Comparison of ENCODE assay signal across 13 mouse cellular contexts in the genomic region with DNA sequence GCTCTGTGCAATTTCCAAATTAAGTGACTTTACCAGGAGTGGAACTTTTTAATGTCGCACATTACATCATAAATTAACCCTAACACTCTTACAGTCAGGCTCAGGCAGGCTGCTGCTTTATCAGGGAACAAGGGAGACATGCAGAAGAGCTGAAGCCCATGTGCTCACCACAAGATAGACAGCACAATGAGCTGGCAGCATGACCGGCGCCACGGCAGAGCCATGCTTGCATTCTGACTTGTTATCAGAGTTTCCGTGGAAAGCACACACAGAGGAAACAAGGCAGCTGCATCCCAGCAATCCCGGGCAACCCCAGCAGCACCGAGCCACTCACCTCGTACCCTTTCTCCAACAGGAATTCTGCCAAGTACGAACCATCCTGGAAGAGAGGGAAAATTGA.
DNase-seq lines count a peak whose midpoint lies in the region; ATAC-seq lines count a peak whose summit lies in the region.
"Had no signal": no experiment of that assay in that cellular context is flagged by ENCODE, and none has a peak within 500 bp of the region (broad histone marks: within the 10 kb centered on the region; RNA-seq: fewer than 3 reads in every experiment).

No protein-coding gene starts in this region.

- H3K27ac ChIP-seq in heart, embryonic 16.5 days (ENCODE audit: low read length) = no peak overlapping the region; the same call in 1 of the 2 replicates
- H3K27ac ChIP-seq in liver, embryonic 16.5 days (ENCODE audit: low read length) = no peak overlapping the region
- H3K27ac ChIP-seq: limb, embryonic 12.5 days; midbrain, embryonic 13.5 days had no signal

- H3K27me3 ChIP-seq in heart, embryonic 16.5 days (ENCODE audit: control insufficient read depth, insufficient read depth, low read length) = no peaks in the 10 kb centered on the region
- no peaks in the 10 kb centered on the region for H3K27me3 ChIP-seq in liver, embryonic 16.5 days (ENCODE audit: control insufficient read depth, insufficient read depth, low read depth, low read length)
- H3K27me3 ChIP-seq: midbrain, embryonic 13.5 days had no signal

- H3K36me3 ChIP-seq in heart, embryonic 16.5 days (ENCODE audit: control insufficient read depth, insufficient read depth) = no peaks in the 10 kb centered on the region
- no peaks in the 10 kb centered on the region for H3K36me3 ChIP-seq in liver, embryonic 16.5 days (ENCODE audit: control insufficient read depth, insufficient read depth)
- H3K36me3 ChIP-seq: limb, embryonic 12.5 days; midbrain, embryonic 13.5 days had no signal

- H3K9ac ChIP-seq in heart, embryonic 16.5 days (ENCODE audit: low read length) = peak overlapping the region; percentile 12; the same call in 1 of the 2 replicates
- no peak overlapping the region for H3K9ac ChIP-seq in liver, embryonic 16.5 days (ENCODE audit: low read depth, low read length)
- H3K9ac ChIP-seq: limb, embryonic 12.5 days; midbrain, embryonic 13.5 days had no signal

- DNase-seq in adrenal gland, adult 2 months = peak; percentile 10
- no peak for DNase-seq in adrenal gland, adult 18-20 months (ENCODE audit: low spot score in 2 of 2)
- DNase-seq in frontal cortex, adult 2 months (ENCODE audit: extremely low spot score in 1 of 2, low spot score in 1 of 2) = no peak
- no peak for DNase-seq in retina, postnatal 1 day
- DNase-seq: cerebellum, postnatal 14 days; gastrocnemius, postnatal 25 days; thymus, postnatal 36 days had no signal

- no peaks in the 10 kb centered on the region for H3K9me3 ChIP-seq in heart, embryonic 16.5 days (replicated peaks; ENCODE audit: control insufficient read depth, low read length)
- H3K9me3 ChIP-seq in liver, embryonic 16.5 days (replicated peaks; ENCODE audit: control insufficient read depth, low read length) = no peaks in the 10 kb centered on the region
- H3K9me3 ChIP-seq: limb, embryonic 12.5 days; midbrain, embryonic 13.5 days had no signal

- ATAC-seq in common myeloid progenitor, adult 5-6 weeks (replicated peaks; ENCODE audit: low read depth, poor library complexity, severe bottlenecking) = peak; percentile 97
- peak; percentile 78 for ATAC-seq in heart, embryonic 16.5 days (replicated peaks; ENCODE audit: extremely low read depth, insufficient read depth, low FRiP score)
- ATAC-seq in liver, embryonic 16.5 days (ENCODE audit: low read depth) = peak; percentile 97
- ATAC-seq in granulocyte monocyte progenitor cell, adult 5-6 weeks (replicated peaks; ENCODE audit: poor library complexity, severe bottlenecking) = no peak
- ATAC-seq: midbrain, embryonic 13.5 days had no signal

- H3K4me1 ChIP-seq in heart, embryonic 16.5 days (ENCODE audit: control insufficient read depth, insufficient read depth, low read length) = peaks cover 9% of the 10 kb centered on the region
- H3K4me1 ChIP-seq in liver, embryonic 16.5 days (ENCODE audit: control insufficient read depth, low read depth, low read length) = peaks cover 10% of the 10 kb centered on the region
- H3K4me1 ChIP-seq: midbrain, embryonic 13.5 days had no signal

- peak overlapping the region; percentile 59 for H3K4me2 ChIP-seq in heart, embryonic 16.5 days (ENCODE audit: low read depth, low read length)
- H3K4me2 ChIP-seq in liver, embryonic 16.5 days (ENCODE audit: low read depth, low read length) = peak overlapping the region; percentile 35; the same call in 1 of the 2 replicates
- H3K4me2 ChIP-seq: limb, embryonic 12.5 days; midbrain, embryonic 13.5 days had no signal

- WGBS in heart, embryonic 16.5 days = 23% methylated on average over 9 of the region's 9 CpGs
- WGBS in liver, embryonic 16.5 days (ENCODE audit: insufficient replicate concordance) = 21% methylated on average over 9 of the region's 9 CpGs

- H3K4me3 ChIP-seq in heart, embryonic 16.5 days (ENCODE audit: low read length) = peak overlapping the region; percentile 26
- H3K4me3 ChIP-seq in liver, embryonic 16.5 days (ENCODE audit: low read depth, low read length) = no peak overlapping the region
- H3K4me3 ChIP-seq: limb, embryonic 12.5 days; midbrain, embryonic 13.5 days had no signal
